Comparison of ENCODE assay signal across 13 mouse cellular contexts in genomic region chr19:40998469-40999170, GRCm38 (mm10). TPM values are rescaled to one million over a fixed set of nuclear protein-coding genes. Genes with fewer than 3 reads are reported as not detected.
DNase-seq lines count a peak whose midpoint lies in the region; ATAC-seq lines count a peak whose summit lies in the region.
"Had no signal": no experiment of that assay in that cellular context is flagged by ENCODE, and none has a peak within 500 bp of the region (broad histone marks: within the 10 kb centered on the region; RNA-seq: fewer than 3 reads in every experiment).

No protein-coding gene starts in this region.

- H3K27me3 ChIP-seq in limb, embryonic 11.5 days (ENCODE audit: control insufficient read depth, insufficient read depth, low read length) = no peaks in the 10 kb centered on the region
- no peaks in the 10 kb centered on the region for H3K27me3 ChIP-seq in limb, embryonic 10.5 days (ENCODE audit: low read depth, poor library complexity, severe bottlenecking)

- no peak overlapping the region for H3K4me2 ChIP-seq in limb, embryonic 11.5 days (ENCODE audit: low read depth, severe bottlenecking)

- H3K27ac ChIP-seq in limb, embryonic 11.5 days (replicated peaks; ENCODE audit: low read depth, low read length) = no peak overlapping the region
- H3K27ac ChIP-seq in limb, embryonic 10.5 days = no peak overlapping the region

- DNase-seq in limb, embryonic 11.5 days (ENCODE audit: low spot score) = peak; percentile 29
- no peak for DNase-seq in limb, embryonic 10.5 days (ENCODE audit: low spot score)
- peak; percentile 24 for DNase-seq in c-Kit-positive CD71-negative TER-119-negative erythroid progenitor cells, embryonic 14.5 days (ENCODE audit: low read depth)
- DNase-seq in kidney, postnatal 36 days = peak; percentile 65 to 73
- no peak for DNase-seq in layer of hippocampus, postnatal 36 days
- no peak for DNase-seq in c-Kit-positive CD71-positive TER-119-positive erythroid progenitor cells, embryonic 14.5 days (ENCODE audit: low spot score)
- DNase-seq in right cerebral cortex, postnatal 25 days = no peak
- DNase-seq: thymus, adult 18-20 months had no signal

- H3K4me1 ChIP-seq in limb, embryonic 11.5 days (ENCODE audit: control insufficient read depth, insufficient read depth, low read length) = peaks cover 10% of the 10 kb centered on the region
- H3K4me1 ChIP-seq in limb, embryonic 10.5 days = peaks cover 33% of the 10 kb centered on the region

- no peaks in the 10 kb centered on the region for H3K36me3 ChIP-seq in limb, embryonic 11.5 days (ENCODE audit: control insufficient read depth, insufficient read depth, low read length)
- H3K36me3 ChIP-seq in limb, embryonic 10.5 days = no peaks in the 10 kb centered on the region

- no peak for ATAC-seq in limb, embryonic 11.5 days (ENCODE audit: insufficient number of reproducible peaks, low FRiP score, low TSS enrichment, low read depth)
- ATAC-seq in megakaryocyte progenitor cell, adult 5-6 weeks (replicated peaks; ENCODE audit: poor library complexity) = peak; percentile 59

- 57% methylated on average over 5 of the region's 5 CpGs for WGBS in limb, embryonic 11.5 days
- 58% methylated on average over 5 of the region's 5 CpGs for WGBS in limb, embryonic 10.5 days

- H3K9ac ChIP-seq in limb, embryonic 11.5 days (ENCODE audit: low read length) = no peak overlapping the region

- no peak overlapping the region for H3K4me3 ChIP-seq in limb, embryonic 11.5 days (ENCODE audit: low read depth, low read length)
- H3K4me3 ChIP-seq in limb, embryonic 10.5 days = no peak overlapping the region

- no peaks in the 10 kb centered on the region for H3K9me3 ChIP-seq in limb, embryonic 11.5 days (ENCODE audit: control insufficient read depth, low read length)
- no peaks in the 10 kb centered on the region for H3K9me3 ChIP-seq in limb, embryonic 10.5 days (replicated peaks)

RNA-seq across cellular contexts. Expression of gene Blnk, which starts 4.3 kb away (rescaled TPM):
- polyA plus RNA-seq in limb, embryonic 11.5 days (2014; fragmentation: Nextera tagmentation; extraction: Ambion mirVana) = 0.97 and 1.5 TPM in 2 replicates
- 0.45 and 0.93 TPM in 2 replicates for polyA plus RNA-seq in limb, embryonic 10.5 days (2016; fragmentation: Nextera tagmentation; extraction: Ambion mirVana)
- total RNA-seq in megakaryocyte progenitor cell, adult 5-6 weeks (2015) = 0.84 TPM in 1 of 2 replicates, not detected in the other
- 0.25 TPM in 1 of 2 replicates, not detected in the other for total RNA-seq in megakaryocyte progenitor cell, adult 5-6 weeks (2017)
- 1 to 10 TPM; 6.1 to 6.7 TPM for total RNA-seq in layer of hippocampus, postnatal 36 days (2021)

RNA-seq across cellular contexts. Expression of gene Dntt, which starts 30.5 kb away (rescaled TPM):
- polyA plus RNA-seq in limb, embryonic 11.5 days (2014; fragmentation: Nextera tagmentation; extraction: Ambion mirVana) = not detected in 2 replicates
- not detected in 2 replicates for polyA plus RNA-seq in limb, embryonic 10.5 days (2016; fragmentation: Nextera tagmentation; extraction: Ambion mirVana)
- total RNA-seq in megakaryocyte progenitor cell, adult 5-6 weeks (2015) = 5.7 and 18.3 TPM in 2 replicates
- total RNA-seq in megakaryocyte progenitor cell, adult 5-6 weeks (2017) = 10.0 and 29.0 TPM in 2 replicates
- total RNA-seq in layer of hippocampus, postnatal 36 days (2021) = not detected
- total RNA-seq: adrenal gland, postnatal 36 days; heart, postnatal 36 days; left cerebral cortex, postnatal 14 days; midbrain, postnatal 0 days had no signal

Comparison
In these comparisons a context has a peak if more than half of its experiments do, and no peak if none do; other contexts are left out.
1. DNase-seq: peak in limb, embryonic 11.5 days (single experiment), c-Kit-positive CD71-negative TER-119-negative erythroid progenitor cells, embryonic 14.5 days (single experiment) and kidney, postnatal 36 days (2 of 2); none in limb, embryonic 10.5 days (single experiment), layer of hippocampus, postnatal 36 days (0 of 2), c-Kit-positive CD71-positive TER-119-positive erythroid progenitor cells, embryonic 14.5 days (single experiment) and right cerebral cortex, postnatal 25 days (single experiment).
2. RNA of gene Dntt, which starts 30.5 kb away (total RNA-seq): 5.7 to 29.0 TPM in megakaryocyte progenitor cell, adult 5-6 weeks; not detected in layer of hippocampus, postnatal 36 days; every median in the first group is over 4 times any median in the second.